Mouse (Mus musculus): ENCODE data around the gene Txnip. TPM values are rescaled to one million over a fixed set of nuclear protein-coding genes. Genes with fewer than 3 reads are reported as not detected.

Gene Txnip
- polyA plus RNA-seq, 1 experiment from 2014 or later, result 254 TPM

DNA sequence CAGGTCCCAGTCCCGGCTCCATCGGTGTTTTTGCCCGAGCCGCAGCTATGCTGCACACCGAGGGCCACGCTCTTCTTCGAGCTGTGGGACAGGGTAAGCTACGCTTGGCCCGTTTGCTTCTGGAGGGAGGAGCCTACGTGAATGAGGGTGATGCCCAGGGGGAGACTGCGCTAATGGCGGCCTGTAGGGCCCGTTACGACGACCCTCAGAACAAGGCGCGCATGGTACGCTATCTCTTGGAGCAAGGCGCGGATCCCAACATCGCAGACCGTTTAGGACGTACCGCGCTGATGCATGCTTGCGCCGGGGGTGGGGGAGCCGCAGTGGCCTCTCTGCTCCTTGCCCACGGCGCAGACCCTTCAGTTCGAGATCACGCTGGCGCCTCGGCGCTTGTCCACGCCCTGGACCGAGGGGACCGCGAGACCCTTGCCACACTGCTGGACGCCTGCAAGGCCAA, 39.7 kb downstream of the Txnip start:
- Histone ChIP-seq H3K4me1 (replicated peaks; ENCODE audit: insufficient read depth, low read length) (peaks cover 19% of the 10 kb centered on the region), H3K27me3 (ENCODE audit: insufficient read depth, low read length) (0 out of 2 replicates have a peak, but pooled peaks cover 5% of the 10 kb centered on the region), H3K9me3 (replicated peaks; ENCODE audit: low read length) (no peaks in the 10 kb centered on the region), H3K4me3 (replicated peaks; ENCODE audit: low read depth, low read length) (peak overlapping the region; percentile 48), H3K4me2 (ENCODE audit: low read length) (peak overlapping the region; percentile 84), H3K27ac (peak overlapping the region; percentile 47; the same call in 1 of the 2 replicates), H3K9ac (ENCODE audit: low read depth, low read length) (peak overlapping the region; percentile 62), H3K36me3 (ENCODE audit: insufficient read depth, low read length) (no peaks in the 10 kb centered on the region)
- ATAC-seq (replicated peaks; ENCODE audit: low FRiP score, low read depth) (no peak), DNase-seq (ENCODE audit: low spot score) (no peak)
- under 1% methylated on average over 40 of the region's 40 CpGs for WGBS
- TF ChIP-seq CTCF (IDR thresholded peaks at IDR 0.05; ENCODE audit: low read depth), result no peak

DNA sequence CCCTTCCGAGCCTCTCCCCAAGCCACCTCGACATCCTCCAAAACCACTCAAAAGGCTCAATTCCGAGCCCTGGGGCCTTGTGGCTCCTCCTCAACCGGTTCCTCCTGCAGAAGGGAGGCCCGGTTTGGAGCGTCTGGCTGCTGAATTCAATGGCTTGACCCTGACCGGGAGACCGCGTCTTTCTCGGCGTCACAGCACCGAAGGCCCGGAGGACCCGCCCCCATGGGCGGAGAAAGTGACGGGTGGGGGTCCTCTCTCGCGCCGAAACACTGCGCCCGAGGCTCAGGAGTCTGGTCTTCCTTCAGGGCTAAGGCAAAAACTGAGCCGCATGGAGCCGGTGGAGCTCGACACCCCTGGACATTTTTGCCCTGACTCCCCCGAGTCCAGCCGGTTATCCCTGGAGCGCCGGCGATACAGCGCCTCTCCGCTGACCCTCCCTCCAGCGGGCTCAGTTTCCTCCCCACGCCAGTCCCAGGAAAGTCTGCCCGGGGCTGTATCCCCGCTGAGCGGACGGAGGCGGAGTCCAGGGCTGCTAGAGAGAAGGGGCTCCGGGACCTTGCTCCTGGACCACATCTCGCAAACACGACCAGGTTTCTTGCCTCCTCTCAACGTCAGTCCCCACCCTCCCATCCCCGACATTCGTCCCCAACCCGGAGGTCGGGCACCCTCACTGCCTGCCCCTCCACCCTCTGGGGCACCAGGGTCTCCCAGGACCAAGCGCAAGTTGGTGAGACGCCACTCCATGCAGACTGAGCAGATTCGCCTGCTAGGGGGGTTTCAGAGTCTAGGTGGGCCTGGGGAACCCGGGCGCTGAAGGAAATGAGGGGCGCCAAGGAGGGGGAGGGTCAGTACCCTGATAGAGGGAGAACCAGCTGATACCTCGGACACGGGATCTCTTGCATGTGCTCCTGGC, 40.7 kb downstream of the Txnip start:
- Histone ChIP-seq H3K9me3 (replicated peaks; ENCODE audit: low read length) (no peaks in the 10 kb centered on the region), H3K27me3 (ENCODE audit: insufficient read depth, low read length) (0 out of 2 replicates have a peak, but pooled peaks cover 5% of the 10 kb centered on the region), H3K4me2 (ENCODE audit: low read length) (peak overlapping the region; percentile 84), H3K27ac (peak overlapping the region; percentile 47; the same call in 1 of the 2 replicates), H3K4me3 (replicated peaks; ENCODE audit: low read depth, low read length) (peak overlapping the region; percentile 48), H3K36me3 (ENCODE audit: insufficient read depth, low read length) (no peaks in the 10 kb centered on the region), H3K9ac (ENCODE audit: low read depth, low read length) (peak overlapping the region; percentile 62), H3K4me1 (replicated peaks; ENCODE audit: insufficient read depth, low read length) (peaks cover 25% of the 10 kb centered on the region)
- 3% methylated on average over 53 of the region's 54 CpGs for WGBS
- no peak for ATAC-seq (replicated peaks; ENCODE audit: low FRiP score, low read depth)
- DNase-seq (ENCODE audit: low spot score), result peak; percentile 80
- TF ChIP-seq CTCF (IDR thresholded peaks at IDR 0.05; ENCODE audit: low read depth), result no peak

DNA sequence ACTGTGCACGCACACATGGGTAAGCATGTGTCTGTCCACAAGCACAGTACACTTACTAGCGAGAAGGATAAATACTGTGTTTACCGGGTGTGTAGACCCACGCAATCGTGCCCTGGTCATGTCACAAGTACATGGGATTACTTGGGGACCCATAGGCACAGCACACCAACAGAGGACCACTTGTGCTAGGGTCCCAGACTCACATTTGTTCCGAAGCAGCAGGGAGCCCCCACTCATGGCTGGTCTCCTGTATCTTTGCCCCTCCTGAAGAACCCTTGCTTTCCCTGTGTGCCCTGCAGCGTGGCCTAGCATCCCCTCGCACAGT, 41.3 kb downstream of the Txnip start:
- Histone ChIP-seq H3K9ac (ENCODE audit: low read depth, low read length) (no peak overlapping the region), H3K4me3 (replicated peaks; ENCODE audit: low read depth, low read length) (peak overlapping the region; percentile 48), H3K36me3 (ENCODE audit: insufficient read depth, low read length) (no peaks in the 10 kb centered on the region), H3K4me1 (replicated peaks; ENCODE audit: insufficient read depth, low read length) (peaks cover 25% of the 10 kb centered on the region), H3K9me3 (replicated peaks; ENCODE audit: low read length) (no peaks in the 10 kb centered on the region), H3K4me2 (ENCODE audit: low read length) (no peak overlapping the region), H3K27me3 (ENCODE audit: insufficient read depth, low read length) (0 out of 2 replicates have a peak, but pooled peaks cover 5% of the 10 kb centered on the region), H3K27ac (no peak overlapping the region)
- ATAC-seq (replicated peaks; ENCODE audit: low FRiP score, low read depth), result no peak
- DNase-seq (ENCODE audit: low spot score), result no peak
- TF ChIP-seq CTCF (IDR thresholded peaks at IDR 0.05; ENCODE audit: low read depth), result no peak
- WGBS, result 62% methylated on average over 8 of the region's 8 CpGs

DNA sequence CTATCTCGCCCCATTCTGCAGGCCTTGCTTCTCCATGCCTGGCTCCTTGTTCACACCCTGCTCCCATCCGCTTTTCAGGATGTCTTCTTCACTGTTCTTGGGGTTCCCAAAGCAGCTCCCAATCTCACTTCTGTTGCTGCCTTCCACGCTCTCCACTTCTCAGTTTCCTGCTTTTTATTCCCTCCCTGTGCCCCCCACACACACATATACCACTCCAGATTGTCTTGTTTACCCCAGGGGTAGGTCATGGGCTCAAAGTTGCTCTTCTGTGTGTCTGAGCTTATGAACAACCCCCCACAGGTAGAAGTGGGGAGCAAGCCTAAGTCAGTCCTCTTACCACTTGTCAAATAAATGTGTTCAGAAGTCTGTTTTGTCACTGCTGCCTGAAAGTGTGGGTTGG, 41.7 kb downstream of the Txnip start:
- Histone ChIP-seq H3K9ac (ENCODE audit: low read depth, low read length) (no peak overlapping the region), H3K4me2 (ENCODE audit: low read length) (no peak overlapping the region), H3K9me3 (replicated peaks; ENCODE audit: low read length) (no peaks in the 10 kb centered on the region), H3K4me1 (replicated peaks; ENCODE audit: insufficient read depth, low read length) (peaks cover 25% of the 10 kb centered on the region), H3K27ac (no peak overlapping the region), H3K4me3 (replicated peaks; ENCODE audit: low read depth, low read length) (no peak overlapping the region), H3K36me3 (ENCODE audit: insufficient read depth, low read length) (no peaks in the 10 kb centered on the region), H3K27me3 (ENCODE audit: insufficient read depth, low read length) (0 out of 2 replicates have a peak, but pooled peaks cover 5% of the 10 kb centered on the region)
- no peak for DNase-seq (ENCODE audit: low spot score)
- TF ChIP-seq CTCF (IDR thresholded peaks at IDR 0.05; ENCODE audit: low read depth), result no peak
- 93% methylated on average over 3 of the region's 3 CpGs for WGBS
- ATAC-seq (replicated peaks; ENCODE audit: low FRiP score, low read depth), result no peak

DNA sequence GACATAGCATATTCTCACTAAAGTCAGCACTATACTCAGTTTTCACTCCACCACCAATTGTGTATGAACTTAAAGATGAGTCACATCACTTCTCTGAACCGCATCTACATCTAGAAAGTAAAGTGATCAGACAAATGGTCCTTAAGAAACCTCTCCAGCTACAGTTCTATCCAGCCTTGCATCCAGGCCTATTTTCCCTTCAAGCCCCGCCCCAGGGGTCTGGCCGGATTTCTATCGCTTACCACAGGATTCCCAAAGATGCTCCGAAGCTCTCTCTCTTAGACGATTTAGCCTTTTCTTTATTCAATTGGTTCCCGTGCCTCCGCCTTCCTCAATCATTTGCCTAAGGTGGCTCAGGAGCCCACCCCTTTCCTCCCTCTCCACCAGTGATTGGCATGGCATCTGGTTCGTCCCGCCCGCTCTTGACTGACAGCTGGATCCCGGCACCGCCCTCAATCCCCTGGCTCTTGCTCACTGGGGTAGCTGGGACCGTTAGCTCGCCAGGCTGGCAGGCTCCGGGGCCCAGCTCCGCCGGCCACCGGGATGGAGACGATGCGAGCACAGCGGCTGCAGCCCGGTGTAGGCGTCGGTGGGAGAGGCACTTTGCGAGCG, 43.0 kb downstream of the Txnip start, which contains the start of gene Lix1l:
Lix1l (plus strand) TSS at position 511 of the 612 bp plus-strand sequence.
- Histone ChIP-seq H3K9me3 (replicated peaks; ENCODE audit: low read length) (no peaks in the 10 kb centered on the region), H3K4me1 (replicated peaks; ENCODE audit: insufficient read depth, low read length) (peaks cover 25% of the 10 kb centered on the region), H3K4me3 (replicated peaks; ENCODE audit: low read depth, low read length) (peak within 1 kb of the TSS; percentile 72), H3K4me2 (ENCODE audit: low read length) (peak within 1 kb of the TSS; percentile 84), H3K36me3 (ENCODE audit: insufficient read depth, low read length) (no peaks in the 10 kb centered on the region), H3K27me3 (ENCODE audit: insufficient read depth, low read length) (0 out of 2 replicates have a peak, but pooled peaks cover 2% of the 10 kb centered on the region), H3K27ac (peak within 1 kb of the TSS; percentile 95), H3K9ac (ENCODE audit: low read depth, low read length) (peak within 1 kb of the TSS; percentile 81)
- ATAC-seq (replicated peaks; ENCODE audit: low FRiP score, low read depth) (peak; percentile 90), DNase-seq (ENCODE audit: low spot score) (peak; percentile 100)
- no peak for TF ChIP-seq CTCF (IDR thresholded peaks at IDR 0.05; ENCODE audit: low read depth)
- WGBS, result 1% methylated on average over 27 of the region's 27 CpGs

GRCm38 (mm10) chr3:96601251-96601787, 43.6 kb downstream of the Txnip start:
- Histone ChIP-seq H3K4me2 (ENCODE audit: low read length) (peak overlapping the region; percentile 84), H3K27me3 (ENCODE audit: insufficient read depth, low read length) (no peaks in the 10 kb centered on the region), H3K9ac (ENCODE audit: low read depth, low read length) (peak overlapping the region; percentile 81), H3K36me3 (ENCODE audit: insufficient read depth, low read length) (no peaks in the 10 kb centered on the region), H3K27ac (peak overlapping the region; percentile 95), H3K9me3 (replicated peaks; ENCODE audit: low read length) (no peaks in the 10 kb centered on the region), H3K4me3 (replicated peaks; ENCODE audit: low read depth, low read length) (peak overlapping the region; percentile 72), H3K4me1 (replicated peaks; ENCODE audit: insufficient read depth, low read length) (peaks cover 21% of the 10 kb centered on the region)
- no peak for TF ChIP-seq CTCF (IDR thresholded peaks at IDR 0.05; ENCODE audit: low read depth)
- peak; percentile 84 for DNase-seq (ENCODE audit: low spot score)
- peak; percentile 50 for ATAC-seq (replicated peaks; ENCODE audit: low FRiP score, low read depth)
- WGBS, result 2% methylated on average over 24 of the region's 40 CpGs

Data from kidney, postnatal 0 days (tissue).